Mouse (Mus musculus) heart, postnatal 0 days (tissue): Measurements from ENCODE around the gene Lrrc9.

Experiments used
- CTCF ChIP-seq: IDR thresholded peaks from 2 replicates; pipeline ENCODE4 v1.5.1; 2016; ENCODE audit warnings: antibody characterized with exemption, control low read depth, low read depth
- EP300 ChIP-seq: IDR thresholded peaks from 2 replicates; pipeline ENCODE4 v1.6.1; 2016; ENCODE audit warnings: antibody characterized with exemption, low read depth

- TF ChIP-seq CTCF = no peak
- TF ChIP-seq EP300 = no peak
Measured at GRCm38 (mm10) chr12:72564281-72564795, 122.7 kb downstream of the Lrrc9 start.
